Mouse (Mus musculus) heart, postnatal 0 days (tissue): ENCODE data around the gene Slc1a4. TPM values are rescaled to one million over a fixed set of nuclear protein-coding genes. Genes with fewer than 3 reads are reported as not detected.

Experiments used
- ATAC-seq: fragments of 200-750 bp; cut with Nextera tagmentation; 2 replicates; pipeline ENCODE4 v1.8.0; 2017; ENCODE audit warnings: low read depth, moderate number of reproducible peaks, moderate library complexity; ENCODE audit not compliant: insufficient read depth
- DNase-seq: peaks from one replicate; pipeline ENCODE4 v3.0.0-alpha.2; 2016; ENCODE audit warnings: low spot score
- H3K27ac ChIP-seq: fragments of 300-500 bp; sonication (generic); 2 replicates; pipeline ENCODE4 v1.5.1; 2014; ENCODE audit warnings: low read depth, mild to moderate bottlenecking
- H3K27me3 ChIP-seq: fragments of 300-500 bp; sonication (generic); 2 replicates; pipeline ENCODE4 v1.6.1; 2014; ENCODE audit warnings: low read length, mixed read lengths; ENCODE audit not compliant: control insufficient read depth, insufficient read depth
- H3K36me3 ChIP-seq: fragments of 300-500 bp; sonication (generic); replicated peaks from 2 replicates; pipeline ENCODE4 v1.6.1; 2014; ENCODE audit warnings: low read length, mixed read lengths; ENCODE audit not compliant: control insufficient read depth, insufficient read depth
- H3K4me1 ChIP-seq: fragments of 300-500 bp; sonication (generic); 2 replicates; pipeline ENCODE4 v1.6.1; 2014; ENCODE audit warnings: antibody characterized with exemption; ENCODE audit not compliant: control insufficient read depth, insufficient read depth
- H3K4me2 ChIP-seq: fragments of 300-500 bp; sonication (generic); 2 replicates; pipeline ENCODE4 v1.6.1; 2014; ENCODE audit warnings: low read depth, mild to moderate bottlenecking, low read length, moderate library complexity
- H3K4me3 ChIP-seq: fragments of 300-500 bp; sonication (generic); 2 replicates; pipeline ENCODE4 v1.5.1; 2014; ENCODE audit warnings: low read depth, low read length
- H3K9ac ChIP-seq: fragments of 300-500 bp; sonication (generic); replicated peaks from 2 replicates; pipeline ENCODE4 v1.6.1; 2014; ENCODE audit warnings: low read depth, low read length, mixed read lengths
- H3K9me3 ChIP-seq: fragments of 300-500 bp; sonication (generic); replicated peaks from 2 replicates; pipeline ENCODE4 v1.6.1; 2016; ENCODE audit warnings: low read length; ENCODE audit not compliant: control insufficient read depth
- CTCF ChIP-seq: IDR thresholded peaks from 2 replicates; pipeline ENCODE4 v1.5.1; 2016; ENCODE audit warnings: antibody characterized with exemption, control low read depth, low read depth
- EP300 ChIP-seq: IDR thresholded peaks from 2 replicates; pipeline ENCODE4 v1.6.1; 2016; ENCODE audit warnings: antibody characterized with exemption, low read depth
- WGBS: fragments of 180-500 bp; shearing (Covaris S2); extraction: QIAGEN DNeasy Blood & Tissue Kit; methylation state at CpG from one replicate; pipeline ENCODE4 v1.1.7; 2014; 5-methylcytosine and 5-hydroxymethylcytosine counted together
- polyA plus RNA-seq: library from polyadenylated mRNA; unstranded; fragments of >200 nt; fragmentation: Nextera tagmentation; extraction: Ambion mirVana; gene quantifications from 2 replicates; pipeline ENCODE4 v1.2.1, GENCODE M21; 2015
- total RNA-seq: library from RNA; depleted of rRNA; stranded (reverse); fragments of >200 nt; gene quantifications from 2 replicates; pipeline ENCODE4 v1.2.3, GENCODE M21; 2014; ENCODE audit warnings: low replicate concordance

The Slc1a4 gene
- total and polyA plus RNA-seq, 2 experiments from 2014 or later: 2.4 to 11.0 TPM

GRCm38 (mm10) chr11:20331690-20332537 is 599 bp downstream of the Slc1a4 start:
- no peaks in the 10 kb centered on the region for H3K9me3 ChIP-seq
- TF ChIP-seq CTCF: no peak
- TF ChIP-seq EP300: no peak
- DNase-seq: peak; percentile 18
- peak overlapping the region; percentile 52 for H3K9ac ChIP-seq
- no peaks in the 10 kb centered on the region for H3K36me3 ChIP-seq
- peak overlapping the region; percentile 60 for H3K4me3 ChIP-seq
- H3K27ac ChIP-seq: peak overlapping the region; percentile 69
- 4% methylated on average over 61 of the region's 61 CpGs for WGBS
- 0 out of 2 replicates have a peak, but pooled peaks cover 3% of the 10 kb centered on the region for H3K4me1 ChIP-seq
- H3K4me2 ChIP-seq: peak overlapping the region; percentile 92
- H3K27me3 ChIP-seq: 0 out of 2 replicates have a peak, but pooled peaks cover 3% of the 10 kb centered on the region
- no peak for ATAC-seq

- 62% methylated on average over 9 of the region's 9 CpGs for WGBS
- Histone ChIP-seq H3K9ac (peak overlapping the region; percentile 52; the same call in 1 of the 2 replicates), H3K4me2 (peak overlapping the region; percentile 92), H3K27ac (0 out of 2 replicates have a peak overlapping the region, but pooled peaks have one; percentile 28), H3K9me3 (no peaks in the 10 kb centered on the region), H3K27me3 (0 out of 2 replicates have a peak, but pooled peaks cover 3% of the 10 kb centered on the region), H3K36me3 (no peaks in the 10 kb centered on the region), H3K4me3 (peak overlapping the region; percentile 60), H3K4me1 (0 out of 2 replicates have a peak, but pooled peaks cover 3% of the 10 kb centered on the region)
- DNase-seq (peak; percentile 16), ATAC-seq (no peak)
- TF ChIP-seq EP300 (no peak), CTCF (no peak)
These were observed 1.4 kb downstream of the Slc1a4 start for GRCm38 (mm10) chr11:20331027-20331689.

- 81% methylated on average over 5 of the region's 5 CpGs for WGBS
- no peak overlapping the region for H3K27ac ChIP-seq
- no peak for ATAC-seq
- no peak overlapping the region for H3K4me2 ChIP-seq
- H3K36me3 ChIP-seq: no peaks in the 10 kb centered on the region
- no peaks in the 10 kb centered on the region for H3K9me3 ChIP-seq
- H3K9ac ChIP-seq: no peak overlapping the region
- H3K27me3 ChIP-seq: 0 out of 2 replicates have a peak, but pooled peaks cover 6% of the 10 kb centered on the region
- TF ChIP-seq EP300 (no peak), CTCF (no peak)
- H3K4me1 ChIP-seq: 0 out of 2 replicates have a peak, but pooled peaks cover 3% of the 10 kb centered on the region
- no peak for DNase-seq
- H3K4me3 ChIP-seq: no peak overlapping the region
These were observed 2.8 kb downstream of the Slc1a4 start for GRCm38 (mm10) chr11:20329711-20330110.

GRCm38 (mm10) chr11:20328771-20329170 is 3.7 kb downstream of the Slc1a4 start:
- Histone ChIP-seq H3K27me3 (0 out of 2 replicates have a peak, but pooled peaks cover 6% of the 10 kb centered on the region), H3K36me3 (no peaks in the 10 kb centered on the region), H3K9me3 (no peaks in the 10 kb centered on the region), H3K9ac (no peak overlapping the region), H3K4me3 (no peak overlapping the region), H3K27ac (no peak overlapping the region), H3K4me2 (no peak overlapping the region), H3K4me1 (0 out of 2 replicates have a peak, but pooled peaks cover 3% of the 10 kb centered on the region)
- TF ChIP-seq EP300 (no peak), CTCF (no peak)
- DNase-seq: no peak
- 86% methylated on average over 6 of the region's 6 CpGs for WGBS
- ATAC-seq: no peak

- Histone ChIP-seq H3K9ac (no peak overlapping the region), H3K36me3 (no peaks in the 10 kb centered on the region), H3K27ac (no peak overlapping the region), H3K4me1 (peaks cover 5% of the 10 kb centered on the region; the same call in 1 of the 2 replicates), H3K27me3 (0 out of 2 replicates have a peak, but pooled peaks cover 6% of the 10 kb centered on the region), H3K4me2 (no peak overlapping the region), H3K9me3 (no peaks in the 10 kb centered on the region), H3K4me3 (no peak overlapping the region)
- ATAC-seq (peak; percentile 41), DNase-seq (no peak)
- WGBS: 46% methylated on average over 11 of the region's 11 CpGs
- TF ChIP-seq CTCF (no peak), EP300 (no peak)
These were observed 6.1 kb downstream of the Slc1a4 start for GRCm38 (mm10) chr11:20326328-20326995.
